ENCODE assay signal across 10 mouse cellular contexts in genomic region chr9:85324158-85324875, GRCm38 (mm10). TPM values are rescaled to one million over a fixed set of nuclear protein-coding genes. Genes with fewer than 3 reads are reported as not detected.
DNase-seq lines count a peak whose midpoint lies in the region; ATAC-seq and TF ChIP-seq lines count a peak whose summit lies in the region.
"Had no signal": no experiment of that assay in that cellular context is flagged by ENCODE, and none has a peak within 500 bp of the region (broad histone marks: within the 10 kb centered on the region; RNA-seq: fewer than 3 reads in every experiment).

No protein-coding gene starts in this region.

- no peak overlapping the region for H3K9ac ChIP-seq in hindbrain, postnatal 0 days (replicated peaks; ENCODE audit: low read length)
- H3K9ac ChIP-seq in midbrain, postnatal 0 days (replicated peaks; ENCODE audit: low read length, poor library complexity, severe bottlenecking): no peak overlapping the region

- no peaks in the 10 kb centered on the region for H3K9me3 ChIP-seq in hindbrain, postnatal 0 days (ENCODE audit: low read length)
- H3K9me3 ChIP-seq in midbrain, postnatal 0 days (ENCODE audit: low read length): no peaks in the 10 kb centered on the region

- H3K27me3 ChIP-seq in hindbrain, postnatal 0 days (ENCODE audit: insufficient read depth, low read length): no peaks in the 10 kb centered on the region
- no peaks in the 10 kb centered on the region for H3K27me3 ChIP-seq in midbrain, postnatal 0 days (ENCODE audit: insufficient read depth, low read length)

- no peak for ATAC-seq in hindbrain, postnatal 0 days
- no peak for ATAC-seq in midbrain, postnatal 0 days (ENCODE audit: low FRiP score)
- ATAC-seq: forebrain, embryonic 16.5 days had no signal

- TF ChIP-seq POLR2A in lung, adult 2 months (IDR thresholded peaks at IDR 0.05; ENCODE audit: borderline replicate concordance, extremely low read depth, low read depth, low read length): no peak

- TF ChIP-seq CTCF in lung, adult 2 months (IDR thresholded peaks at IDR 0.05; ENCODE audit: insufficient read depth, low read length): no peak
- no peak for TF ChIP-seq CTCF in hindbrain, postnatal 0 days (IDR thresholded peaks at IDR 0.05; ENCODE audit: low read depth)
- no peak for TF ChIP-seq CTCF in midbrain, postnatal 0 days (IDR thresholded peaks at IDR 0.05)

- WGBS in lung, adult 2 months: 56% methylated on average over 11 of the region's 11 CpGs
- WGBS in hindbrain, postnatal 0 days: 76% methylated on average over 11 of the region's 11 CpGs
- WGBS in midbrain, postnatal 0 days: 84% methylated on average over 11 of the region's 11 CpGs

- no peaks in the 10 kb centered on the region for H3K36me3 ChIP-seq in hindbrain, postnatal 0 days (ENCODE audit: insufficient read depth, low read length)
- no peaks in the 10 kb centered on the region for H3K36me3 ChIP-seq in midbrain, postnatal 0 days (ENCODE audit: insufficient read depth, low read length)

- no peak for DNase-seq in lung, adult 2 months
- no peak for DNase-seq in lung, adult 18-20 months
- peak; percentile 49 to 64 for DNase-seq in heart, adult 18-20 months
- DNase-seq in hindbrain, postnatal 0 days (ENCODE audit: low spot score): no peak
- no peak for DNase-seq in midbrain, postnatal 0 days (ENCODE audit: low spot score)
- no peak for DNase-seq in cerebellum, postnatal 14 days
- DNase-seq in adrenal gland, adult 2 months: no peak
- DNase-seq in ovary, adult 18-20 months (ENCODE audit: low spot score): no peak

- peaks cover 3% of the 10 kb centered on the region; the same call in 1 of the 2 replicates for H3K4me1 ChIP-seq in lung, adult 2 months (ENCODE audit: control insufficient read depth, insufficient read depth, low read length)
- H3K4me1 ChIP-seq in hindbrain, postnatal 0 days (ENCODE audit: insufficient read depth, low read length): no peaks in the 10 kb centered on the region
- no peaks in the 10 kb centered on the region for H3K4me1 ChIP-seq in midbrain, postnatal 0 days (ENCODE audit: insufficient read depth, low read length)

- no peak overlapping the region for H3K27ac ChIP-seq in hindbrain, postnatal 0 days
- H3K27ac ChIP-seq in midbrain, postnatal 0 days (ENCODE audit: low read depth, low read length): no peak overlapping the region

- peak overlapping the region; percentile 34 for H3K4me3 ChIP-seq in lung, adult 2 months (replicated peaks; ENCODE audit: extremely low read depth, low read depth, low read length)
- H3K4me3 ChIP-seq in hindbrain, postnatal 0 days (ENCODE audit: low read length): peak overlapping the region; percentile 62; the same call in 1 of the 2 replicates
- H3K4me3 ChIP-seq in midbrain, postnatal 0 days (ENCODE audit: low read depth, low read length): peak overlapping the region; percentile 58; the same call in 1 of the 2 replicates

- peak overlapping the region; percentile 86 for H3K4me2 ChIP-seq in hindbrain, postnatal 0 days (ENCODE audit: low read depth, low read length)
- H3K4me2 ChIP-seq in midbrain, postnatal 0 days (ENCODE audit: low read depth, low read length, poor library complexity, severe bottlenecking): peak overlapping the region; percentile 95

RNA-seq across cellular contexts. Expression of gene Tent5a, which starts 2.8 kb away (rescaled TPM):
- 4.3 and 4.4 TPM in 2 replicates for polyA plus RNA-seq in lung, adult 2 months (2012; rRNA removed)
- total RNA-seq in heart, adult 18-20 months (2021): 10 to 100 TPM in 1 of 2 experiments, 1 to 10 TPM in 1; 9.8 to 10.6 TPM
- total RNA-seq in hindbrain, postnatal 0 days (2014; rRNA removed): 4.2 and 4.5 TPM in 2 replicates
- polyA plus RNA-seq in hindbrain, postnatal 0 days (2015; fragmentation: Nextera tagmentation; extraction: Ambion mirVana): 3.5 and 3.7 TPM in 2 replicates
- total RNA-seq in midbrain, postnatal 0 days (2014; rRNA removed): 3.0 and 4.2 TPM in 2 replicates
- polyA plus RNA-seq in midbrain, postnatal 0 days (2015; fragmentation: Nextera tagmentation; extraction: Ambion mirVana): 3.5 and 3.8 TPM in 2 replicates
- 10 to 100 TPM; 11.9 to 12.6 TPM for total RNA-seq in adrenal gland, adult 2 months (2021)
- 2.7 TPM in 2 replicates for polyA plus RNA-seq in adrenal gland, adult 2 months (2012; rRNA removed)

RNA-seq across cellular contexts. Expression of gene Gm11114, which starts 11.7 kb away (rescaled TPM):
- not detected in 2 replicates for polyA plus RNA-seq in lung, adult 2 months (2012; rRNA removed)
- not detected for total RNA-seq in heart, adult 18-20 months (2021)
- not detected in 2 replicates for total RNA-seq in hindbrain, postnatal 0 days (2014; rRNA removed)
- polyA plus RNA-seq in hindbrain, postnatal 0 days (2015; fragmentation: Nextera tagmentation; extraction: Ambion mirVana): not detected in 2 replicates
- total RNA-seq in midbrain, postnatal 0 days (2014; rRNA removed): not detected in 2 replicates
- polyA plus RNA-seq in midbrain, postnatal 0 days (2015; fragmentation: Nextera tagmentation; extraction: Ambion mirVana): not detected in 2 replicates
- not detected for total RNA-seq in adrenal gland, adult 2 months (2021)
- polyA plus RNA-seq in adrenal gland, adult 2 months (2012; rRNA removed): not detected in 2 replicates
- total RNA-seq: layer of hippocampus, adult 18-20 months had no signal
- polyA plus RNA-seq: forebrain, embryonic 16.5 days had no signal

Comparison
In these comparisons a context has a peak if more than half of its experiments do, and no peak if none do; other contexts are left out.
1. DNase-seq: peak in heart, adult 18-20 months (2 of 2); none in lung, adult 2 months (single experiment), lung, adult 18-20 months (0 of 2), hindbrain, postnatal 0 days (single experiment), midbrain, postnatal 0 days (single experiment), cerebellum, postnatal 14 days (0 of 2), adrenal gland, adult 2 months (single experiment) and ovary, adult 18-20 months (single experiment).
2. Peak in every context shown above with its lines, with median percentiles within 50 percentile points of each other: H3K4me3 ChIP-seq.